Mouse (Mus musculus) layer of hippocampus, adult 6 months (tissue): ENCODE data around the gene Nop53. TPM values are rescaled to one million over a fixed set of nuclear protein-coding genes. Genes with fewer than 3 reads are reported as not detected.

Source experiments
- long read RNA-seq, 2 experiments: library from polyadenylated mRNA; unstranded; transcript quantifications; one replicate each; pipeline ENCODE4 v2.0.0; 2019 to 2020
- polyA plus RNA-seq: library from polyadenylated mRNA; unstranded; fragments of <200 nt; fragmentation: Nextera tagmentation; gene quantifications from 2 replicates; pipeline ENCODE4 v1.2.3, GENCODE M21; 2021

Gene Nop53
- 179 and 201 TPM in 2 replicates for polyA plus RNA-seq
- long read RNA-seq, experiment 1, transcript Nop53-201 (13 exons, 3,176 nt): major isoform, 201 of 257 reads
- long read RNA-seq, experiment 1, partial matches to known transcripts: 50 of 257 reads
- long read RNA-seq, experiment 1, other reads (novel, unspliced or antisense): 5 of 257 reads
- long read RNA-seq, experiment 2, transcript Nop53-201 (13 exons, 3,176 nt): major isoform, 653 of 713 reads
- long read RNA-seq, experiment 2, partial matches to known transcripts: 35 of 713 reads
- long read RNA-seq, experiment 2, other reads (novel, unspliced or antisense): 21 of 713 reads

DNA sequence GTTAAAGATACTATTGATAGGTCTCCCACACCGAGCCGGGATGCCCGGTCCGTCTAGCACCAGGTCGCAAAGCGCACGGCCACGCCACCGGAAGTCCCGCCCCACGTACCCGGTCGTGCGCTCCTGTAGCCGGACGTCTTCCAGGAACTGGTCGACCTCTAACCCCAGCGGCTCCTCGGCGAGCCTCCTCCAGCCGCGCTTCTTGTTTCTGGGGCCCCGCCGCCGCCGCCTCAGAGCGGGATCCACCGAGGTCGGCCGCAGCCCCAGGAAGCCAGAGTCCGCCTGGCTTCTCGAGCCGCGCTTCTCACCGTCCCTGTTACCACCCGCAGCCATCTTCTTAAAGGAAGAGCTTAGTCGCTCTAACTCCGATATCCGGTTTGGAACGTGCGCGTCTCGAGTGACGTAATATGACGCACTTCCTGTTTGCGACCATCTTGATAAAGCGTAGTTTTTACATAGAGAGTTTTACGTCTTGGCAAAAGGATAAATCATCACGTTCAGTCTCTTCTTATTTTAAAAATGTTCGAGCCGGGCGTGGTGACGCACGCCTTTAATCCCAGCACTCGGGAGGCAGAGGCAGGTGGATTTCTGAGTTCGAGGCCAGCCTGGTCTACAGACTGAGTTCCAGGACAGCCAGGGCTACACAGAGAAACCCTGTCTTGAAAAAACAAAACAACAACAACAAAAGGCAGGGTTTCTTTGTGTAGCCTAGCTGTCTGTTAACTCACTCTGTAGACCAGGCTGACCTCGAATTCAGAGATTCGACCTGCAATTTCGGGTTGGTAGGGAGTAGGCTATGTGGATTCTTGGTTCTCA lies at the start of gene Nop53:
TSS of gene Nop53 (minus strand) at position 354 of the 816 bp plus-strand sequence.

DNA sequence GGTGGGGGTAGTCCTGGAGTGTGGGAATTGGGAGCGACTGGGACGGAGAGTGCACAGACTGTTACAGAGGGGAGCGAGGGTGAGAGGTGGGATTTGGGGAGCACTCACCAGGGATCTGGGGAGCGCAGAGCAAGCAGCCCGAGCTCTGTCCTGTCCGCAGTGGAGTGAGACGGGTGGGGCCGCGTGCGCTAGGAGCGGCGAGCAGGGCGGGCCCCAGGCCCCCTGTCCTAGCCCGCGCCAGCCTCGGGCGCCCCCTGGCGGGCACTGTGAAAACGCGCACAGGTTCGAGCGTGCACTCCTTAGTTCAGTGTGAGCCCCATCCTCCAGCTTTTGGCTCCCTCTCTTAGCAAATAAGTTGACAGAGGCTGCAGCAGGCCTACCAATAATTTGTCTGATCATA lies 21.4 kb upstream of the Nop53 start, which contains the start of gene Ehd2:
TSS of gene Ehd2 (minus strand) at position 256 of the 400 bp plus-strand sequence.

DNA sequence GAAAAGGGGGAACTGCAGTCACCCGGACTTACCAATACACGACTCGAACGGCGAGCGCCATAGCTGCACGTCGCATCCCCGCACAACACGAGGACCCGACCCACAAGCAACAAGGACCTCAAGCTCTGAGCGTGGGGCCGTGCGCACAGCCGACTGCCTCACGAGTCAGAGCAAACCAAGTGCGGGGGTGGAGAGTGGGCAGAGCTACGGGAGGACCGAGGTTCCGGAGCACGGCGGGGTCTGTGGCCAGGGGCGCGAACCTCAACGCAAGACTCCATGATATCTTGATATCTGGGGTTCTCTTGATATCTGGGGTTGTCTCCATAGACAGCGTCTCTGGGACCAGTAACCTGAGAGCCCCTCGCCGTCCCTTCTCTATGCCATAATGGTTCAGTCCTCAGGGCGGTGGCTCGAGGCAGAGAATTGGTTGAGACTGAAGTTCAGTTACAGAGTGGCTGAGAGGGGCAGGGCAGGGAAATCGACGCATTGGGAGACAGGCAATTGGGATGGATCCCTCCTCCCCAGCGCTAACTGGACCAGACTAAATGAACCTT lies 23.6 kb downstream of the Nop53 start, which contains the start of gene Selenow:
TSS of gene Selenow (minus strand) at position 183 of the 554 bp plus-strand sequence.

Other genes with a start within 250 kb of the Nop53 start
- gene Obox5, start 195.9 kb downstream of the Nop53 start, polyA plus RNA-seq: not detected in 2 replicates
- not detected in 2 replicates for gene Obox6, start 106.4 kb downstream of the Nop53 start, polyA plus RNA-seq
- gene Crx, start 66.1 kb downstream of the Nop53 start, polyA plus RNA-seq: not detected in 2 replicates
- not detected in 2 replicates for gene Crxos, start 63.5 kb downstream of the Nop53 start, polyA plus RNA-seq
- gene Selenow, start 23.7 kb downstream of the Nop53 start, polyA plus RNA-seq: 2,708 and 2,980 TPM in 2 replicates
- gene Ehd2, start 21.5 kb upstream of the Nop53 start, polyA plus RNA-seq: 1.9 and 2.9 TPM in 2 replicates
- 5.3 and 6.6 TPM in 2 replicates for gene Bicra, start 101.8 kb upstream of the Nop53 start, polyA plus RNA-seq
- gene Zfp541, start 115.7 kb upstream of the Nop53 start, polyA plus RNA-seq: 0.05 and 0.08 TPM in 2 replicates
- gene Napa, start 152.4 kb upstream of the Nop53 start, polyA plus RNA-seq: 362 and 371 TPM in 2 replicates
- 21.4 and 21.8 TPM in 2 replicates for gene Kptn, start 173.8 kb upstream of the Nop53 start, polyA plus RNA-seq
- 26.5 and 27.3 TPM in 2 replicates for gene Slc8a2, start 183.8 kb upstream of the Nop53 start, polyA plus RNA-seq
- 25.3 and 29.2 TPM in 2 replicates for gene Meis3, start 229.0 kb upstream of the Nop53 start, polyA plus RNA-seq